ENCODE assay signal across 14 mouse cellular contexts in genomic region chr14:118491300-118491699, GRCm38 (mm10).
DNase-seq lines count a peak whose midpoint lies in the region; ATAC-seq and TF ChIP-seq lines count a peak whose summit lies in the region.
"Had no signal": no experiment of that assay in that cellular context is flagged by ENCODE, and none has a peak within 500 bp of the region (broad histone marks: within the 10 kb centered on the region; RNA-seq: fewer than 3 reads in every experiment).

No protein-coding gene starts in this region.

- H3K27ac ChIP-seq in kidney, embryonic 15.5 days: no peak overlapping the region
- H3K27ac ChIP-seq in kidney, adult 2 months (ENCODE audit: insufficient read depth, low read depth, low read length): no peak overlapping the region
- H3K27ac ChIP-seq in embryonic facial prominence, embryonic 12.5 days: no peak overlapping the region
- H3K27ac ChIP-seq in hindbrain, embryonic 12.5 days: no peak overlapping the region
- H3K27ac ChIP-seq in midbrain, postnatal 0 days (ENCODE audit: low read depth, low read length): no peak overlapping the region
- no peak overlapping the region for H3K27ac ChIP-seq in left cerebral cortex, adult 2 months
- H3K27ac ChIP-seq in gastrocnemius, adult 2 months: no peak overlapping the region
- H3K27ac ChIP-seq: heart, embryonic 15.5 days had no signal

- no peak overlapping the region for H3K9ac ChIP-seq in kidney, embryonic 15.5 days
- no peak overlapping the region for H3K9ac ChIP-seq in embryonic facial prominence, embryonic 12.5 days
- no peak overlapping the region for H3K9ac ChIP-seq in hindbrain, embryonic 12.5 days
- no peak overlapping the region for H3K9ac ChIP-seq in midbrain, postnatal 0 days (replicated peaks; ENCODE audit: low read length, poor library complexity, severe bottlenecking)
- H3K9ac ChIP-seq: heart, embryonic 15.5 days had no signal

- no peak overlapping the region for H3K4me3 ChIP-seq in kidney, embryonic 15.5 days (replicated peaks)
- no peak overlapping the region for H3K4me3 ChIP-seq in kidney, adult 2 months (ENCODE audit: insufficient read depth, low read depth, low read length)
- H3K4me3 ChIP-seq in embryonic facial prominence, embryonic 12.5 days: no peak overlapping the region
- no peak overlapping the region for H3K4me3 ChIP-seq in hindbrain, embryonic 12.5 days
- no peak overlapping the region for H3K4me3 ChIP-seq in midbrain, postnatal 0 days (ENCODE audit: low read depth, low read length)
- H3K4me3 ChIP-seq in left cerebral cortex, adult 2 months: no peak overlapping the region
- no peak overlapping the region for H3K4me3 ChIP-seq in gastrocnemius, adult 2 months
- H3K4me3 ChIP-seq: heart, embryonic 15.5 days had no signal

- peak overlapping the region; percentile 17; the same call in 1 of the 2 replicates for H3K4me2 ChIP-seq in kidney, embryonic 15.5 days
- H3K4me2 ChIP-seq in embryonic facial prominence, embryonic 12.5 days (replicated peaks): peak overlapping the region; percentile 13; the same call in 1 of the 2 replicates
- H3K4me2 ChIP-seq in hindbrain, embryonic 12.5 days (replicated peaks): peak overlapping the region; percentile 37
- 0 out of 2 replicates have a peak overlapping the region, but pooled peaks have one; percentile 12 for H3K4me2 ChIP-seq in midbrain, postnatal 0 days (ENCODE audit: low read depth, low read length, poor library complexity, severe bottlenecking)
- H3K4me2 ChIP-seq: heart, embryonic 15.5 days had no signal

- no peaks in the 10 kb centered on the region for H3K9me3 ChIP-seq in kidney, embryonic 15.5 days (replicated peaks)
- H3K9me3 ChIP-seq in embryonic facial prominence, embryonic 12.5 days: peaks cover 3% of the 10 kb centered on the region; the same call in 1 of the 2 replicates
- no peaks in the 10 kb centered on the region for H3K9me3 ChIP-seq in hindbrain, embryonic 12.5 days (replicated peaks)
- H3K9me3 ChIP-seq in midbrain, postnatal 0 days (ENCODE audit: low read length): no peaks in the 10 kb centered on the region
- H3K9me3 ChIP-seq: heart, embryonic 15.5 days had no signal

- H3K36me3 ChIP-seq in kidney, embryonic 15.5 days: no peaks in the 10 kb centered on the region
- no peaks in the 10 kb centered on the region for H3K36me3 ChIP-seq in kidney, adult 2 months (ENCODE audit: control insufficient read depth, insufficient read depth, low read length)
- H3K36me3 ChIP-seq in embryonic facial prominence, embryonic 12.5 days: no peaks in the 10 kb centered on the region
- no peaks in the 10 kb centered on the region for H3K36me3 ChIP-seq in hindbrain, embryonic 12.5 days
- no peaks in the 10 kb centered on the region for H3K36me3 ChIP-seq in midbrain, postnatal 0 days (ENCODE audit: insufficient read depth, low read length)
- H3K36me3 ChIP-seq: heart, embryonic 15.5 days had no signal

- TF ChIP-seq POLR2A in kidney, adult 2 months (IDR thresholded peaks at IDR 0.05; ENCODE audit: low read depth, low read length): no peak

- ATAC-seq in kidney, embryonic 15.5 days (replicated peaks; ENCODE audit: low FRiP score): 0 out of 2 replicates have a peak, but pooled peaks have one; percentile 25
- no peak for ATAC-seq in embryonic facial prominence, embryonic 12.5 days (ENCODE audit: insufficient number of reproducible peaks, insufficient read depth, low FRiP score, low TSS enrichment)
- 0 out of 2 replicates have a peak, but pooled peaks have one; percentile 39 for ATAC-seq in hindbrain, embryonic 12.5 days (ENCODE audit: low FRiP score)
- no peak for ATAC-seq in midbrain, postnatal 0 days (ENCODE audit: low FRiP score)

- no peak for DNase-seq in kidney, adult 2 months
- DNase-seq in midbrain, postnatal 0 days (ENCODE audit: low spot score): peak; percentile 35
- no peak for DNase-seq in right cerebral cortex, adult 18-20 months
- no peak for DNase-seq in left cerebral cortex, adult 2 months (ENCODE audit: extremely low spot score in 1 of 2, low spot score in 2 of 2)
- no peak for DNase-seq in gastrocnemius, adult 2 months
- DNase-seq: adrenal gland, adult 8-10 months; cerebellum, adult 18-20 months; kidney, adult 8-10 months; lung, adult 18-20 months; right cerebral cortex, postnatal 14 days had no signal

- no peaks in the 10 kb centered on the region; the same call in 1 of the 2 replicates for H3K27me3 ChIP-seq in kidney, embryonic 15.5 days
- H3K27me3 ChIP-seq in kidney, adult 2 months (replicated peaks; ENCODE audit: control insufficient read depth, insufficient read depth, low read length): no peaks in the 10 kb centered on the region
- H3K27me3 ChIP-seq in embryonic facial prominence, embryonic 12.5 days: no peaks in the 10 kb centered on the region
- H3K27me3 ChIP-seq in hindbrain, embryonic 12.5 days: peaks cover 5% of the 10 kb centered on the region
- no peaks in the 10 kb centered on the region for H3K27me3 ChIP-seq in midbrain, postnatal 0 days (ENCODE audit: insufficient read depth, low read length)
- H3K27me3 ChIP-seq: heart, embryonic 15.5 days had no signal

- intact Hi-C loops in left cerebral cortex, adult 2 months (cut with DNase I): no loop called here
- intact Hi-C loops in gastrocnemius, adult 2 months (cut with DNase I): no loop called here

- TF ChIP-seq CTCF in kidney, adult 2 months (conservative IDR thresholded peaks at IDR 0.05; ENCODE audit: insufficient read depth, insufficient read length, low read depth, low read length): no peak
- no peak for TF ChIP-seq CTCF in midbrain, postnatal 0 days (IDR thresholded peaks at IDR 0.05)
- no peak for TF ChIP-seq CTCF in left cerebral cortex, adult 2 months (IDR thresholded peaks at IDR 0.05)
- no peak for TF ChIP-seq CTCF in gastrocnemius, adult 2 months (IDR thresholded peaks at IDR 0.05)

- 36% methylated on average over 13 of the region's 13 CpGs for WGBS in kidney, embryonic 15.5 days
- WGBS in kidney, adult 2 months: 48% methylated on average over 13 of the region's 13 CpGs
- 19% methylated on average over 13 of the region's 13 CpGs for WGBS in embryonic facial prominence, embryonic 12.5 days
- 29% methylated on average over 13 of the region's 13 CpGs for WGBS in hindbrain, embryonic 12.5 days
- WGBS in midbrain, postnatal 0 days: 25% methylated on average over 13 of the region's 13 CpGs

- no peaks in the 10 kb centered on the region for H3K4me1 ChIP-seq in kidney, embryonic 15.5 days
- H3K4me1 ChIP-seq in kidney, adult 2 months (ENCODE audit: control insufficient read depth, insufficient read depth, low read length): no peaks in the 10 kb centered on the region
- H3K4me1 ChIP-seq in embryonic facial prominence, embryonic 12.5 days: 0 out of 2 replicates have a peak, but pooled peaks cover 3% of the 10 kb centered on the region
- peaks cover 16% of the 10 kb centered on the region for H3K4me1 ChIP-seq in hindbrain, embryonic 12.5 days
- no peaks in the 10 kb centered on the region for H3K4me1 ChIP-seq in midbrain, postnatal 0 days (ENCODE audit: insufficient read depth, low read length)
- H3K4me1 ChIP-seq: heart, embryonic 15.5 days had no signal

Comparison
In these comparisons a context has a peak if more than half of its experiments do, and no peak if none do; other contexts are left out.
1. ATAC-seq: peak in kidney, embryonic 15.5 days (single experiment) and hindbrain, embryonic 12.5 days (single experiment); none in embryonic facial prominence, embryonic 12.5 days (single experiment) and midbrain, postnatal 0 days (single experiment).
2. Peak in every context shown above with its lines, with median percentiles within 50 percentile points of each other: H3K4me2 ChIP-seq.